Mouse (Mus musculus) spleen, postnatal 14 days (tissue): ENCODE data around the gene Mis18a.

Experiments
- DNase-seq, 2 experiments: peaks; one replicate each; pipeline ENCODE4 v3.0.0; 2021 to 2022; ENCODE audit warnings: low spot score in 2 of 2

Gene Mis18a

DNA sequence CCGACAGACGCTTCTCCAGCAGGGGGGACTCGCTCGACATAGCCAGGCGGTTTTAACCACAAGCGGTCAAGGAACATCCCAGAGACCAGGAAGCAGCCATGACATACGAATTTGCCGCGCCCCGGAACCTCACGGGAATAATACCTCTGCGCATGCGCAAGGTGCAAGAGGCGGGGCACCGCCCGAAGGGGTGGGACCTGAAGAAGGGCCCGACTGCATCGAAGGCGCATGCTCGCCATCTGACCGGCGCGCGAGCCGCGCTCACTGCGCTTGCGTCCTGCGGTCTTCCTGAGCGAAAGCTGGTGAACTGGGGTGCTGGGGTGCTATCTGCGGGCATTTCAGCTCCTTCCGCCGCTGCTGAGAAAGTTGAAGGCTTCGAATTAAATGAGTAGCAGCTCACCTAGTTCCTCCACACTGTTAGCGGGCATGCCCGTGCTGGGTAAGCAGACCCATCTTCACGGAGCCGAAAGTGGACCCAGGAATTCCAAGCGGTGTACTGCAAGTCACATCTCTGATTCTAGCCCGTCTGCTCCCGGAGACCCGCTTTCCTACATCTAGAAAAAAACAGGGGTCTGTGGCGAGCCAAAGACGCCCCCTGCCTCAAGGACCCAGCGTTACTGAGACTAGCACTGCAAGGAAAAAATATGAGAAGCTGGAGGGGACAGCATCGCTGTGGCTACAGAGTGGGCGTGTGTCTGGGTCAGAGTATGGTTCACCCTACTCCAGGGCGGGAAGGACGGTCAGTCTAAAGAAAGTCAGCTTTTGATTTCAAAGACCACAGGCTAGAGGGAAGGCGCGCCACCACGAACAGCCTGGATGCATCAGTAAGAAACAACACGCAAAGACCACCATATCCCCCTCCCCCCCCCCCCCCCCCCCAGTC is at the start of gene Mis18a:
TSS of gene Mis18a (minus strand) at position 172 of the 883 bp plus-strand sequence.
- peak; percentile 90 to 94 for DNase-seq

DNA sequence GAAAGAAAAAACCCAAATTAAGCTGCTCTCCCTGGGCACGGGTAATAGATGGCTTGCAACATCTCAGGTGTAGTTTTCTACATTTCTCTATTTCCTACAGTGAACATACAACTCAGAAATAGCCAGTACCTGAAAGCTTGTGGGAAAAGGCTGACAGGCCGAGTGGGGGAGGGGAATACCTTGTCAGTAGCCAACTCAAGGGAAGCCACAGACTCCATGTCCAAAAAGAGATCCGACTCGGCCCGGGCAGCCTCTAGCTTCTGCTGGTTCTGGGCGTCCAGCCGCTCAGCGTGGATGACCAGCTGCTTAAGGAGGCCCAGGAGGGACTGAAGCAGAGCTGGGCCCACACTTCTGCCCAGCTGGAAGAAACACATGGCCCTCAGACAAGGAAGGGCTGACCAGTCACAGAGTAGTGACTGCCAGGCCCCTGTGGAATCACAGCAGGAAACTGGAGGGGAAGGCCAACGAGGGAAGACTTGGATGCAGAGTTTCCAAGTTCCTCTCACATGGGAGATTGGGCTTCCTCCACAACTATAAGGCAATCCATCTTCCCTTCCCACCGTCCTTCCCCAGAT is 48.8 kb upstream of the Mis18a start:
- DNase-seq, result no peak

- DNase-seq, result no peak
Measured at GRCm38 (mm10) chr16:90774646-90775045, 47.4 kb upstream of the Mis18a start.

DNA sequence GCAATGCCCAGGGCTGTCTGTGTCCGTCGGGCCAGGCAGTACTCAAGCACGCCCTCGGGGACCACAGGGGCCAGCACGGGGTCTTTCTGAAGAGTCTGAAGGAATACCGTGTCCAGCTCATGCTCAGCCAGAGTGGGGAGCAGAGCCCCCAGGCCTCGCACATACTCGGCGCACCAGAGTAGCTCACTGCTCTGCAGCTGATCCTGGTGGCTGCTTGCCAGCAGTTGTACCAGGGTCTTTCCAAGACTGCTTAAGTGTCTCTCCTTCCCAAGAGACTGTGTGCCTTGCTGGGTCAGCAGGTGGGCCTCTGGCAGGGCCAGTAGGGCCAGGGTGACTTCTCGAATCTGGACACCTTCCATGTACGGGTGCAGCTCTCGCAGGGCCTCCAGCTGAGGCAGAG is 47.0 kb upstream of the Mis18a start:
- DNase-seq, result no peak

- no peak for DNase-seq
Measured at GRCm38 (mm10) chr16:90766919-90767454, 39.8 kb upstream of the Mis18a start.

DNA sequence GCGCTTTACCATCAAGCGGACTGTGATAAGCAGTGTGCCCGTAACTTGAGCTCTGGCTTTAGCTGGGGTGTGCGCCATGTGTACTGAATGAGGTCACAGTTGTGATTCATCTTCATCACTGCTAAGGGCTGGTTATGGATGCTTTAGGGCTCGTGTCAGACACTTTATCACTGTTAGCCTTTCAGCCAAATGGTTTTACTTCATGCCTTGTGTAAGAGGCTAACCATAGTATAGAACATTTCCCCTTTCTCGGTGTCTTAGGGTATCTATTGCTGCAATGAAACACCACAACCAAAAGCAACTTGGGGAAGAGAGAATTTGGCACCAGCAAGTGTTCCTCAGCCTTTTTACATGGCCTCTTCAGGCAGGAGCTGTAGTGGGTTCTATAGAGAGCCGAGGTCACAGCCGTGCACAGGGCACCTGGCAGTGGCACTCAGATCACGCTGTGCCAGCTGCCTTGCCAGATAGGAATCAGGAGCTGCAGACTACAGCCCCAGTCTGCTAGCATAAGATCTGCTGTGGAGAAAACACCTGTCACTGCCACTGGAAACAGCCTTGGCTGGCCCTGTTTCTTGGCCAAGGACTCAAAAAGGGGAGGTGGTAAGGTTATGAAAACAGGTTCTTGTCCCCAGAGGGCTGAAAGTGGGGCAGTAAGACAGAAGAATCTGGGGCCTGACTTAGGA is 38.1 kb upstream of the Mis18a start:
- DNase-seq, result no peak

DNA sequence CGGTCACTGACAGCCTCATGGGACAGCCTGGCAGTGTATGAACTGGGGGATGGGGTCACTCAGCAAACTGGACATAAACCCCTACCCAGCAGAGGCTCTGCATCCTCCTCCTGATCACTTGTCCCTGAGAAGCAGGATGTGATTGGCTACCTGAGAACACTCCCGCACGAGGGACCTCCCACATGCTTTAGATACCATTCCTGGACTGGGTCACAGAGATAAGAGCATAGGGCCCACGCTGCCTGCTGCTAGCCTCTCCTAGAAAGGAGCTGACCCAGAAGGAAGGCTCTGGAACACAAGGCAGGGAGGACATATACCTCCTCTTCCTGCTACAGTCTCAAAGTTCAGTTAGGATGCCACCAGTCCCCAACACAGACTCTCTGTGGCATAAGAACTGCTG is 33.3 kb upstream of the Mis18a start:
- DNase-seq, result peak; percentile 21 to 30

DNA sequence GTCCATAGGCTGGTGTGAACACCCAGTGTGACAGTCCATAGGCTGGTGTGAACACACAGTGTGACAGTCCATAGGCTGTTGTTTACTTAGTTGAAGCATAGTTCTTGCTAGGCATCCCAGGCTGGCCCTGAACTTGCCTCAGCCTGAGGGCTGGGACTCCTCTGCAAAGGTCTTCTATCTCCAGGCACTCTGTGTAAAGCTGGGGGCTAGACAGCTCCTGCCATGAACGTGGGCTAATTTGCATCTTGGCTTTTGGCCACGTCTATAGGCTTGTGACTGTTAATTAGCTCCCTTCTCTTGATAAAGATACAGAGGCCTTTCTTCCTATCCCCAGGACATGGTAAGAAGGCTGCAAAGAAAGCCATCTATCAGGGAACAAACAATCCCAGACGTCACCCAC is 32.1 kb upstream of the Mis18a start:
- no peak for DNase-seq

GRCm38 (mm10) chr16:90753386-90753941 is 26.3 kb upstream of the Mis18a start:
- DNase-seq, result no peak

GRCm38 (mm10) chr16:90748169-90748568 is 21.0 kb upstream of the Mis18a start:
- no peak for DNase-seq

DNA sequence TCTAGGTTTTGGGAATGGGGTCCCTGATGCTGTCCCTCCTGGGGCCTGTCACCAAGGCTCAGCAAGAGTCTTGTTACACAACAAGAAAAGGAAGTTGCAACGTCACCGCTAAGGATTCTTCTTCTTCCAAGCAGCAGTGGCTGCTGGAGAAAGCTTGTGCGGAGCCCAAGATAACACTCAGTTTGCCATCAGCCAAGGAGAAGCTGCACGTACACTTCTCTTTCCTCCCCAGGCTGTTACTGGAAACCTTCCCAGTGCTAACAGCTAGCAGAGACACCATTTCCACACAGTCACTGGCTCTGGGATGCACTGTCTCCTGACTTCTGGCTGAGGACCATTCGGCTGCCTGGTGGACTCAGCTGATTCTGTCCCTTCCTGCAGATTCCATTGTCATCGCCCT is 19.9 kb upstream of the Mis18a start:
- DNase-seq, result no peak

- no peak for DNase-seq
Measured at GRCm38 (mm10) chr16:90738092-90738956, 11.1 kb upstream of the Mis18a start, which contains the start of gene Mrap. Gene Mrap, plus strand, starts transcription at chr16:90738207.

- DNase-seq, result no peak
Measured at GRCm38 (mm10) chr16:90736672-90737270, 9.6 kb upstream of the Mis18a start.

GRCm38 (mm10) chr16:90735611-90736010 is 8.4 kb upstream of the Mis18a start:
- no peak for DNase-seq

DNA sequence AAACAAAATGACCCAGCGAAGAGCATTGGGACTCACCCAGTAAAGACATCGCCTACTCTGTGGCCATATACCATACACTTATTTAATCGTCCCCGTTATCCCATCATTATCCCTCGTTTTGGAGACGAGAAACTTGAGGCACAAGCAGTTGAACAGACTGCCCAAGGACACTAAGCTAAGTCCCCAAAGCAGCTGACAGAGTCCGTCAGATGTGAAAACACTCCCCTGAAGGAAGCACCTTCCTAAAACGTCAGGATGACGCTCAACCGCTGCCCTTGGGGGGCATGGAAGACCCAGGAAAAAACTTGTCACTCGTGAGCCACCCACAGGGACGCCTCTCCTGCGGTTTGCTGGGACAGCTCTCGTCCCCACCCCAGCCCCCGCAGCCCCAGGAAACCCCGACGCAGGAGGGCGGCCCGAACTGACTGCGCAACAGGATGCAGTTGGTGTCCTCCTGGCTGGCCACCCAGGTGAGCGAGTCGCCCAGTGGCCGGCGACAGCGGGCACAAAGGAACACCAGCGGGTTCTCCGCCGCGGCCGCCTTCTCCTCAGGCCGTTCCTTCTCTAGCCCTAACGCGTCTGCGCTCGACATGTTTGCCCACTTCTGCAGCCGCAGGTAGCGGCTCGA is 490 bp downstream of the Mis18a start:
- no peak for DNase-seq

GRCm38 (mm10) chr16:90724051-90724450 is 3.2 kb downstream of the Mis18a start:
- DNase-seq, result no peak

GRCm38 (mm10) chr16:90710313-90710712 is 16.9 kb downstream of the Mis18a start:
- DNase-seq, result no peak

- DNase-seq, result no peak
Measured at GRCm38 (mm10) chr16:90709711-90710289, 17.4 kb downstream of the Mis18a start.

- no peak for DNase-seq
Measured at GRCm38 (mm10) chr16:90706279-90706678, 20.9 kb downstream of the Mis18a start.
